Mouse (Mus musculus) ES-Bruce4 (cell line): ENCODE measurements around the gene Amn. TPM values are rescaled to one million over a fixed set of nuclear protein-coding genes. Genes with fewer than 3 reads are reported as not detected.

Source experiments
- H3K27ac ChIP-seq: 2 replicates; pipeline ENCODE4 v1.5.1; 2012; ENCODE audit warnings: low read length, inconsistent platforms; ENCODE audit not compliant: insufficient read depth
- H3K27me3 ChIP-seq: 2 replicates; pipeline ENCODE4 v1.6.1; 2012; ENCODE audit warnings: mild to moderate bottlenecking, low read length, inconsistent platforms; ENCODE audit not compliant: control insufficient read depth, poor library complexity, insufficient read depth, severe bottlenecking
- H3K36me3 ChIP-seq: 2 replicates; pipeline ENCODE4 v1.6.1; 2012; ENCODE audit warnings: inconsistent platforms, mild to moderate bottlenecking, low read length, moderate library complexity; ENCODE audit not compliant: control insufficient read depth, poor library complexity, insufficient read depth, severe bottlenecking
- H3K4me1 ChIP-seq: one replicate; pipeline ENCODE4 v1.8.1; 2011; ENCODE audit warnings: low read length; ENCODE audit not compliant: control insufficient read depth, insufficient read depth
- H3K4me3 ChIP-seq: 2 replicates; pipeline ENCODE4 v1.5.1; 2011; ENCODE audit warnings: low read depth, mild to moderate bottlenecking, low read length
- H3K9ac ChIP-seq: 2 replicates; pipeline ENCODE4 v1.6.1; 2012; ENCODE audit warnings: low read depth, mild to moderate bottlenecking, inconsistent platforms; ENCODE audit not compliant: poor library complexity, severe bottlenecking
- H3K9me3 ChIP-seq: replicated peaks from 2 replicates; pipeline ENCODE4 v1.6.1; 2012; ENCODE audit warnings: mild to moderate bottlenecking, low read length, inconsistent platforms; ENCODE audit not compliant: control insufficient read depth, poor library complexity, insufficient read depth, severe bottlenecking
- EP300 ChIP-seq: IDR thresholded peaks from 2 replicates; pipeline ENCODE4 v1.6.1; 2011; ENCODE audit warnings: low read depth, low read length; ENCODE audit not compliant: insufficient read depth
- polyA plus RNA-seq: library from polyadenylated mRNA; stranded (reverse); fragments of >200 nt; gene quantifications from 2 replicates; pipeline ENCODE4 v1.2.4, GENCODE M21; 2011; ENCODE audit warnings: low read depth; ENCODE audit not compliant: missing spikeins, insufficient read depth, insufficient read length

Gene Amn
- polyA plus RNA-seq, 1 experiment = 1.9 TPM

GRCm38 (mm10) chr12:111325744-111326424 lies 55.0 kb downstream of the Amn start:
- Histone ChIP-seq H3K27ac (no peak overlapping the region), H3K4me3 (no peak overlapping the region), H3K9me3 (no peaks in the 10 kb centered on the region), H3K9ac (no peak overlapping the region), H3K36me3 (peaks cover 19% of the 10 kb centered on the region; the same call in 1 of the 2 replicates), H3K4me1 (no peaks in the 10 kb centered on the region), H3K27me3 (no peaks in the 10 kb centered on the region)
- TF ChIP-seq EP300 = no peak

Other genes with a start within 250 kb of the Amn start
- 31.8 and 34.4 TPM in 2 replicates for gene Rcor1, start 231.7 kb upstream of the Amn start, polyA plus RNA-seq
- 11.4 and 13.1 TPM in 2 replicates for gene Traf3, start 104.7 kb upstream of the Amn start, polyA plus RNA-seq
- gene 4930595D18Rik, start 86.6 kb upstream of the Amn start, polyA plus RNA-seq = not detected in 2 replicates
- gene Cdc42bpb, start 106.6 kb downstream of the Amn start, polyA plus RNA-seq = 52.3 and 58.9 TPM in 2 replicates
- gene Lbhd2, start 135.7 kb downstream of the Amn start, polyA plus RNA-seq = not detected in 2 replicates
- gene Exoc3l4, start 145.9 kb downstream of the Amn start, polyA plus RNA-seq = 4.2 and 6.1 TPM in 2 replicates
- 1.9 and 4.7 TPM in 2 replicates for gene Tnfaip2, start 171.4 kb downstream of the Amn start, polyA plus RNA-seq
- 0.93 and 1.3 TPM in 2 replicates for gene Gm266, start 214.7 kb downstream of the Amn start, polyA plus RNA-seq